Mouse (Mus musculus): ENCODE measurements around the gene Nell1. TPM values are rescaled to one million over a fixed set of nuclear protein-coding genes. Genes with fewer than 3 reads are reported as not detected.

Nell1 gene
- polyA plus RNA-seq, 2 experiments = 0.08 TPM; not detected in 1

- no peak overlapping the region for H3K27ac ChIP-seq
- no peaks in the 10 kb centered on the region for H3K9me3 ChIP-seq (ENCODE audit: control insufficient read depth, low read length)
- H3K4me3 ChIP-seq (ENCODE audit: insufficient read depth in 1 of 2, low read depth in 2 of 2, low read length in 2 of 2) = no peak overlapping the region
- ATAC-seq (ENCODE audit: insufficient read depth) (no peak), DNase-seq (ENCODE audit: low read depth in 3 of 3, low spot score in 3 of 3) (no peak)
- no peaks in the 10 kb centered on the region for H3K36me3 ChIP-seq (replicated peaks; ENCODE audit: control insufficient read depth, insufficient read depth, low read depth)
- no peaks in the 10 kb centered on the region for H3K27me3 ChIP-seq (ENCODE audit: control insufficient read depth, insufficient read depth, low read length)
- H3K4me2 ChIP-seq (ENCODE audit: low read depth) = no peak overlapping the region
- H3K9ac ChIP-seq (replicated peaks) = no peak overlapping the region
- 49% methylated on average over 3 of the region's 3 CpGs for WGBS (ENCODE audit: insufficient replicate concordance)
- no peak for TF ChIP-seq CTCF (IDR thresholded peaks at IDR 0.05; ENCODE audit: low read depth)
- no peak for TF ChIP-seq EP300 (IDR thresholded peaks at IDR 0.05; ENCODE audit: low read depth)
- no peaks in the 10 kb centered on the region for H3K4me1 ChIP-seq (replicated peaks; ENCODE audit: control insufficient read depth in 2 of 2, insufficient read depth in 2 of 2, low read length in 1 of 2)
Observed at GRCm38 (mm10) chr7:49957142-49957541, 17.5 kb upstream of the Nell1 start.

- 69% methylated on average over 2 of the region's 2 CpGs for WGBS (ENCODE audit: insufficient replicate concordance)
- ATAC-seq (ENCODE audit: insufficient read depth) (no peak), DNase-seq (ENCODE audit: low read depth in 3 of 3, low spot score in 3 of 3) (no peak)
- no peak for TF ChIP-seq EP300 (IDR thresholded peaks at IDR 0.05; ENCODE audit: low read depth)
- TF ChIP-seq CTCF (IDR thresholded peaks at IDR 0.05; ENCODE audit: low read depth) = no peak
- Histone ChIP-seq H3K27me3 (ENCODE audit: control insufficient read depth, insufficient read depth, low read length) (no peaks in the 10 kb centered on the region), H3K4me3 (ENCODE audit: insufficient read depth in 1 of 2, low read depth in 2 of 2, low read length in 2 of 2) (no peak overlapping the region), H3K9ac (replicated peaks) (no peak overlapping the region), H3K4me2 (ENCODE audit: low read depth) (no peak overlapping the region), H3K27ac (no peak overlapping the region), H3K4me1 (replicated peaks; ENCODE audit: control insufficient read depth in 2 of 2, insufficient read depth in 2 of 2, low read length in 1 of 2) (no peaks in the 10 kb centered on the region), H3K36me3 (replicated peaks; ENCODE audit: control insufficient read depth, insufficient read depth, low read depth) (no peaks in the 10 kb centered on the region), H3K9me3 (ENCODE audit: control insufficient read depth, low read length) (no peaks in the 10 kb centered on the region)
Observed at GRCm38 (mm10) chr7:49963764-49964163, 10.9 kb upstream of the Nell1 start.

GRCm38 (mm10) chr7:49969516-49969915 lies 5.1 kb upstream of the Nell1 start:
- no peak overlapping the region for H3K27ac ChIP-seq
- H3K9ac ChIP-seq (replicated peaks) = no peak overlapping the region
- DNase-seq (ENCODE audit: low read depth in 3 of 3, low spot score in 3 of 3) (no peak), ATAC-seq (ENCODE audit: insufficient read depth) (no peak)
- no peaks in the 10 kb centered on the region for H3K4me1 ChIP-seq (replicated peaks; ENCODE audit: control insufficient read depth in 2 of 2, insufficient read depth in 2 of 2, low read length in 1 of 2)
- peaks cover 6% of the 10 kb centered on the region for H3K27me3 ChIP-seq (ENCODE audit: control insufficient read depth, insufficient read depth, low read length)
- no peaks in the 10 kb centered on the region for H3K9me3 ChIP-seq (ENCODE audit: control insufficient read depth, low read length)
- WGBS (ENCODE audit: insufficient replicate concordance) = 23% methylated on average over 4 of the region's 4 CpGs
- H3K4me2 ChIP-seq (ENCODE audit: low read depth) = no peak overlapping the region
- no peak overlapping the region for H3K4me3 ChIP-seq (ENCODE audit: insufficient read depth in 1 of 2, low read depth in 2 of 2, low read length in 2 of 2)
- no peak for TF ChIP-seq EP300 (IDR thresholded peaks at IDR 0.05; ENCODE audit: low read depth)
- TF ChIP-seq CTCF (IDR thresholded peaks at IDR 0.05; ENCODE audit: low read depth) = no peak
- no peaks in the 10 kb centered on the region for H3K36me3 ChIP-seq (replicated peaks; ENCODE audit: control insufficient read depth, insufficient read depth, low read depth)

GRCm38 (mm10) chr7:49975441-49976121 lies 917 bp downstream of the Nell1 start:
- H3K9ac ChIP-seq (replicated peaks) = no peak overlapping the region
- 3% methylated on average over 40 of the region's 40 CpGs for WGBS (ENCODE audit: insufficient replicate concordance)
- no peaks in the 10 kb centered on the region for H3K4me1 ChIP-seq (replicated peaks; ENCODE audit: control insufficient read depth in 2 of 2, insufficient read depth in 2 of 2, low read length in 1 of 2)
- TF ChIP-seq CTCF (IDR thresholded peaks at IDR 0.05; ENCODE audit: low read depth) = no peak
- TF ChIP-seq EP300 (IDR thresholded peaks at IDR 0.05; ENCODE audit: low read depth) = no peak
- DNase-seq (ENCODE audit: low read depth in 3 of 3, low spot score in 3 of 3) = no peak
- H3K4me2 ChIP-seq (ENCODE audit: low read depth) = no peak overlapping the region
- no peak overlapping the region for H3K4me3 ChIP-seq (ENCODE audit: insufficient read depth in 1 of 2, low read depth in 2 of 2, low read length in 2 of 2)
- no peaks in the 10 kb centered on the region for H3K36me3 ChIP-seq (replicated peaks; ENCODE audit: control insufficient read depth, insufficient read depth, low read depth)
- no peaks in the 10 kb centered on the region for H3K9me3 ChIP-seq (ENCODE audit: control insufficient read depth, low read length)
- ATAC-seq (ENCODE audit: insufficient read depth) = no peak
- peaks cover 28% of the 10 kb centered on the region for H3K27me3 ChIP-seq (ENCODE audit: control insufficient read depth, insufficient read depth, low read length)
- H3K27ac ChIP-seq = no peak overlapping the region

- Histone ChIP-seq H3K9me3 (ENCODE audit: control insufficient read depth, low read length) (no peaks in the 10 kb centered on the region), H3K4me1 (replicated peaks; ENCODE audit: control insufficient read depth in 2 of 2, insufficient read depth in 2 of 2, low read length in 1 of 2) (no peaks in the 10 kb centered on the region), H3K9ac (replicated peaks) (no peak overlapping the region), H3K4me2 (ENCODE audit: low read depth) (no peak overlapping the region), H3K27me3 (ENCODE audit: control insufficient read depth, insufficient read depth, low read length) (peaks cover under 1% of the 10 kb centered on the region; the same call in 1 of the 2 replicates), H3K27ac (no peak overlapping the region), H3K36me3 (replicated peaks; ENCODE audit: control insufficient read depth, insufficient read depth, low read depth) (no peaks in the 10 kb centered on the region), H3K4me3 (ENCODE audit: insufficient read depth in 1 of 2, low read depth in 2 of 2, low read length in 2 of 2) (no peak overlapping the region)
- peak; percentile 15; the same call in 1 of the 2 replicates for TF ChIP-seq CTCF (IDR thresholded peaks at IDR 0.05; ENCODE audit: low read depth)
- TF ChIP-seq EP300 (IDR thresholded peaks at IDR 0.05; ENCODE audit: low read depth) = no peak
- no peak for ATAC-seq (ENCODE audit: insufficient read depth)
- WGBS (ENCODE audit: insufficient replicate concordance) = 10% methylated on average over 9 of the region's 9 CpGs
- DNase-seq (ENCODE audit: low read depth in 3 of 3, low spot score in 3 of 3) = no peak
Observed at GRCm38 (mm10) chr7:49981511-49982227, 7.0 kb downstream of the Nell1 start.
